Mouse (Mus musculus) ovary, postnatal 10 days (tissue): ENCODE data around the gene Zfp993.
"Not testable (repeated sequence)": the region's sequence is repeated elsewhere in the genome, so short reads cannot be mapped to it uniquely, and the experiment has no call there.

Experiments
- DNase-seq: peaks from one replicate; pipeline ENCODE4 v3.0.0; 2022; ENCODE audit warnings: low spot score

Gene Zfp993

GRCm38 (mm10) chr4:146610774-146611400 is at the start of gene Zfp993:
Gene Zfp993 (plus strand): TSS chr4:146610961.
- not testable (repeated sequence) for DNase-seq

GRCm38 (mm10) chr4:146579905-146580873 is 30.6 kb upstream of the Zfp993 start:
- DNase-seq: not testable (repeated sequence)

- peak; percentile 0 for DNase-seq
These were observed 7.0 kb upstream of the Zfp993 start for GRCm38 (mm10) chr4:146603578-146604399.

GRCm38 (mm10) chr4:146644367-146644766 is 33.6 kb downstream of the Zfp993 start:
- DNase-seq: not testable (repeated sequence)

- not testable (repeated sequence) for DNase-seq
These were observed 38.9 kb downstream of the Zfp993 start for GRCm38 (mm10) chr4:146649641-146650040.

GRCm38 (mm10) chr4:146650115-146650514 is 39.4 kb downstream of the Zfp993 start:
- not testable (repeated sequence) for DNase-seq

GRCm38 (mm10) chr4:146650639-146651038 is 39.9 kb downstream of the Zfp993 start:
- not testable (repeated sequence) for DNase-seq
